Mouse (Mus musculus) forebrain, embryonic 14.5 days (tissue): ENCODE measurements around the gene Vps9d1. TPM values are rescaled to one million over a fixed set of nuclear protein-coding genes. Genes with fewer than 3 reads are reported as not detected.
"Not testable (repeated sequence)": the region's sequence is repeated elsewhere in the genome, so short reads cannot be mapped to it uniquely, and the experiment has no call there.

Experiments
- ATAC-seq: fragments of 200-750 bp; cut with Nextera tagmentation; 2 replicates; pipeline ENCODE4 v1.8.0; 2017; ENCODE audit warnings: mild to moderate bottlenecking, moderate library complexity
- DNase-seq: peaks from one replicate; pipeline ENCODE4 v3.0.0-alpha.2; 2015; ENCODE audit warnings: low spot score
- H3K27ac ChIP-seq: fragments of 300-500 bp; sonication (generic); 2 replicates; pipeline ENCODE4 v1.5.1; 2014; ENCODE audit warnings: low read depth, mild to moderate bottlenecking, control low read depth, low read length, moderate library complexity
- H3K27me3 ChIP-seq: fragments of 300-500 bp; sonication (generic); replicated peaks from 2 replicates; pipeline ENCODE4 v1.6.1; 2014; ENCODE audit warnings: low read length, control low read depth, mixed read lengths; ENCODE audit not compliant: control insufficient read depth, insufficient read depth
- H3K36me3 ChIP-seq: fragments of 300-500 bp; sonication (generic); 2 replicates; pipeline ENCODE4 v1.6.1; 2014; ENCODE audit warnings: low read length, control low read depth; ENCODE audit not compliant: control insufficient read depth, insufficient read depth
- H3K4me1 ChIP-seq: fragments of 300-500 bp; sonication (generic); 2 replicates; pipeline ENCODE4 v1.6.1; 2014; ENCODE audit warnings: antibody characterized with exemption, low read length, control low read depth; ENCODE audit not compliant: control insufficient read depth, insufficient read depth
- H3K4me2 ChIP-seq: fragments of 300-500 bp; sonication (generic); 2 replicates; pipeline ENCODE4 v1.6.1; 2014; ENCODE audit warnings: mild to moderate bottlenecking, control low read depth, low read length
- H3K4me3 ChIP-seq: fragments of 300-500 bp; sonication (generic); 2 replicates; pipeline ENCODE4 v1.5.1; 2014; ENCODE audit warnings: low read depth, low read length, control low read depth
- H3K9ac ChIP-seq: fragments of 300-500 bp; sonication (generic); 2 replicates; pipeline ENCODE4 v1.6.1; 2014; ENCODE audit warnings: mild to moderate bottlenecking, low read length, control low read depth, moderate library complexity
- H3K9me3 ChIP-seq: fragments of 300-500 bp; sonication (generic); replicated peaks from 2 replicates; pipeline ENCODE4 v1.6.1; 2016; ENCODE audit warnings: low read length, control low read depth, mixed read lengths; ENCODE audit not compliant: control insufficient read depth
- WGBS: fragments of 180-500 bp; shearing (Covaris S2); extraction: QIAGEN DNeasy Blood & Tissue Kit; methylation state at CpG from one replicate; pipeline ENCODE4 v1.1.7; 2014; 5-methylcytosine and 5-hydroxymethylcytosine counted together
- polyA plus RNA-seq: library from polyadenylated mRNA; unstranded; fragments of >200 nt; fragmentation: Nextera tagmentation; extraction: Ambion mirVana; gene quantifications from 2 replicates; pipeline ENCODE4 v1.2.1, GENCODE M21; 2014

The Vps9d1 gene
- polyA plus RNA-seq, 1 experiment from 2014 or later: 31.9 TPM

- Histone ChIP-seq H3K27me3 (no peaks in the 10 kb centered on the region), H3K9me3 (no peaks in the 10 kb centered on the region), H3K9ac (no peak overlapping the region), H3K27ac (no peak overlapping the region), H3K4me1 (no peaks in the 10 kb centered on the region), H3K36me3 (peaks cover 15% of the 10 kb centered on the region), H3K4me2 (no peak overlapping the region), H3K4me3 (no peak overlapping the region)
- no peak for ATAC-seq
- WGBS: 92% methylated on average over 7 of the region's 7 CpGs
- no peak for DNase-seq
These were observed 29.8 kb upstream of the Vps9d1 start for GRCm38 (mm10) chr8:123283991-123284390.

GRCm38 (mm10) chr8:123282994-123283393 is 28.8 kb upstream of the Vps9d1 start:
- not testable (repeated sequence) for H3K4me3 ChIP-seq, H3K4me2 ChIP-seq, H3K4me1 ChIP-seq, H3K27me3 ChIP-seq, H3K36me3 ChIP-seq, H3K9ac ChIP-seq, DNase-seq, ATAC-seq, H3K9me3 ChIP-seq, H3K27ac ChIP-seq
- WGBS: 91% methylated on average over 5 of the region's 6 CpGs

DNA sequence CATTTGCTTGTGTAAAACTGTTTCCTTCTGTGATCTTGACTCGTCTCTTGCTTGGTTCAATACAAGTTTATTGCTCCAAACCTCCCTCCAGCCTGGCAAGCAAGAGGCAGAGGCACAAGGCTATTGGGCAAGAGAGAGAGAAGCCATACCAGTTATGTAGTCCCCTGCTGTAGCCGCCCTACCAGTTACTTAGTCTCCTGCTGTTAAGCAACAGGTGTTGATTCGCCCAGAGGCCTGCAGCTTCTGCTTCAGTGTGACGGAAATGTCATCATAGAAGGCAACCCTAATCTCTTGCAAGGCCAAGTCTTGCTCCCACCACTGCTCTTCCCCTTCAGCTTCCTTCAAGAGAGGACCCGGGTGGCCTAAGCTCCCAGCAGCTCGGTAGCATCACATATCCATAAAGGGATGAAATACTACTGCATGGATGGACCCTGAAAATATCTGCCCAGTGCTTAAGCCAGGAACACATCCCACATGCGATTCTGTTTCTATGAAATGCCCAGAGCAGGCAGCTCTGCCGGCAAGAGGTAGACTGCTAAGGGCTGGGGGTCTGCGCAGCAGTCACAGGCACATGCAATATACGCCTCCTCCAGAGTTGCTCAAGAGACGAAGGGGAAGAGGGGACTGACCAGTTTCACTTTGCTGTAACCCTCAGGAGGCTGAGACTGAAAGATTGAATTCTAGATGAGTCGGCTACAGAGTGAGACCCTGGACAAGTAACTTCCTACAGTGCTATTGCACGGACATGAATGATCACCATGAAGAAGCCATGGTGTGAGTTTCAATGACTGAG is 26.4 kb upstream of the Vps9d1 start:
- peaks cover 3% of the 10 kb centered on the region; the same call in 1 of the 2 replicates for H3K36me3 ChIP-seq
- 92% methylated on average over 13 of the region's 13 CpGs for WGBS
- no peak for DNase-seq
- no peaks in the 10 kb centered on the region for H3K9me3 ChIP-seq
- H3K9ac ChIP-seq: no peak overlapping the region
- H3K4me3 ChIP-seq: no peak overlapping the region
- H3K27ac ChIP-seq: no peak overlapping the region
- no peaks in the 10 kb centered on the region for H3K27me3 ChIP-seq
- H3K4me2 ChIP-seq: no peak overlapping the region
- no peak for ATAC-seq
- no peaks in the 10 kb centered on the region for H3K4me1 ChIP-seq

DNA sequence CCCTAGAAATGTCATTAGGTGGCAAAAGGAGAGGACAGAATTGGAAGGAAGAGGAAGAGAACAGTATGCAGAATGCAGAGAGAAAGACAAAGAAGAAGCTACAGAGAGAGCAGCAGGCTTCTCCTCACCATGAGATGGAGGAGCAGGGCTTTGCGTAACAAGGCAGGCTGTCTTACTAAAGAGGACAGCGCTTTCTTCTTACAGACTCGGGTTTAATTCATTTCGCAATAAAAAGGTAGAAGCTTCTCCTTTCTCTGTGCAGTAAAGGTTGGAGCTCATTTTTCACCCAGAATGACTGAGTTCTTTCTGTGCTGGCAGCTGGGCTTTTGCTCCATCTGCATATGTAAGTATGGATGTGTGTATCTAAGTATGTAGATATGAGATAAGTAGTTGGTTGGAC is 25.7 kb upstream of the Vps9d1 start:
- Histone ChIP-seq H3K9ac (no peak overlapping the region), H3K36me3 (peaks cover 3% of the 10 kb centered on the region; the same call in 1 of the 2 replicates), H3K4me3 (no peak overlapping the region), H3K27ac (no peak overlapping the region), H3K4me1 (no peaks in the 10 kb centered on the region), H3K27me3 (no peaks in the 10 kb centered on the region), H3K4me2 (no peak overlapping the region), H3K9me3 (no peaks in the 10 kb centered on the region)
- ATAC-seq (no peak), DNase-seq (no peak)
- WGBS: 94% methylated on average over 4 of the region's 4 CpGs

- Histone ChIP-seq H3K27me3 (no peaks in the 10 kb centered on the region), H3K9ac (no peak overlapping the region), H3K4me1 (no peaks in the 10 kb centered on the region), H3K36me3 (peaks cover 3% of the 10 kb centered on the region; the same call in 1 of the 2 replicates), H3K27ac (no peak overlapping the region), H3K4me3 (no peak overlapping the region), H3K9me3 (no peaks in the 10 kb centered on the region), H3K4me2 (no peak overlapping the region)
- no peak for DNase-seq
- no peak for ATAC-seq
- 79% methylated on average over 7 of the region's 7 CpGs for WGBS
These were observed 24.3 kb upstream of the Vps9d1 start for GRCm38 (mm10) chr8:123278445-123278844.

- no peaks in the 10 kb centered on the region for H3K4me1 ChIP-seq
- WGBS: 96% methylated on average over 12 of the region's 12 CpGs
- ATAC-seq: no peak
These were observed 20.9 kb upstream of the Vps9d1 start for GRCm38 (mm10) chr8:123275096-123275495.

DNA sequence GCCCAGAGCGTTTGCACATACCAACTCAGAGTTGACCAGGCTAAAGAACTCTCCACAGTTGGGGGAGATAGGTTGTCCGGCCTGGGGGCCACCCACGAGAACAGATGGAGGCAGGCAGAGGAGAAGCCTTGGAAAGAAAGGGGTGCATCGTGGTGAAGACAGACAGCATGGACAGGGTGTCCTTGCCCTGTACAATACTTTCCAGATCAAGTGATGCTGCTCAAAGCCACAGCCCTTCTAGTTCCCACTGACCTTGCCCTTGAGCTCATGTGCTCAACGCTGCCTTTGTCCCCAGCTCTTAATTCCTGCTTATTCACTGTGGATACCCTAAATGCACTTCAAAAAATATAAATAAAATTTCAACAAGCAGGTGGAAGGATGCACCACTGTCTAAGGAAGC is 20.3 kb upstream of the Vps9d1 start:
- no peaks in the 10 kb centered on the region for H3K27me3 ChIP-seq
- H3K36me3 ChIP-seq: peaks cover 14% of the 10 kb centered on the region
- H3K9ac ChIP-seq: no peak overlapping the region
- ATAC-seq: no peak
- H3K27ac ChIP-seq: no peak overlapping the region
- H3K4me3 ChIP-seq: no peak overlapping the region
- 91% methylated on average over 5 of the region's 5 CpGs for WGBS
- no peaks in the 10 kb centered on the region for H3K9me3 ChIP-seq
- DNase-seq: no peak
- no peaks in the 10 kb centered on the region for H3K4me1 ChIP-seq
- H3K4me2 ChIP-seq: no peak overlapping the region

More at GRCm38 (mm10) chr8:123275096-123275495, 20.9 kb upstream of the Vps9d1 start:
- Histone ChIP-seq H3K4me2 (no peak overlapping the region), H3K27me3 (no peaks in the 10 kb centered on the region), H3K9me3 (no peaks in the 10 kb centered on the region), H3K4me3 (no peak overlapping the region), H3K36me3 (peaks cover 8% of the 10 kb centered on the region), H3K9ac (no peak overlapping the region), H3K27ac (no peak overlapping the region)
- no peak for DNase-seq

DNA sequence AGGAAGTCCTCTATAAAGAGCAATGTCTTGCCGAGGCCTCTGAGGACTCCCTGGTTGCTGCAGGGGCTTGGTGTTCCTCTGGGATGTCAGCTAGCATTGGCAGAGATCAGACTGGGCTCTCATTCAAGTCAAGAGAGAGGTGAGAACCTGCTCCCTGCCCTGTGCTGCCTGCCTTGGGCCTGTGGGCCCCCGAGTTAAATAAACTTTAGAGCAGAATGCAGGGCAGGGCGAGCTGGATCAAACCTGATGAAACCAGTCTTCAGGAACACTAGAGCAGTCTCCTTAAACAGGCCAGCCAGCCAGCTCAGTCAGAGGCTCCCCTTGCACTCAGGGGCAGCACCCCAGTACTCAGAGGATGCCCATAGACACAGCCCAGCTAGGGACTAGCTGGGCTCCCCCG is 17.8 kb upstream of the Vps9d1 start:
- Histone ChIP-seq H3K27ac (no peak overlapping the region), H3K36me3 (peaks cover 40% of the 10 kb centered on the region), H3K4me3 (no peak overlapping the region), H3K4me2 (no peak overlapping the region), H3K9me3 (no peaks in the 10 kb centered on the region), H3K4me1 (no peaks in the 10 kb centered on the region), H3K27me3 (no peaks in the 10 kb centered on the region), H3K9ac (no peak overlapping the region)
- DNase-seq (no peak), ATAC-seq (no peak)
- 86% methylated on average over 4 of the region's 4 CpGs for WGBS

DNA sequence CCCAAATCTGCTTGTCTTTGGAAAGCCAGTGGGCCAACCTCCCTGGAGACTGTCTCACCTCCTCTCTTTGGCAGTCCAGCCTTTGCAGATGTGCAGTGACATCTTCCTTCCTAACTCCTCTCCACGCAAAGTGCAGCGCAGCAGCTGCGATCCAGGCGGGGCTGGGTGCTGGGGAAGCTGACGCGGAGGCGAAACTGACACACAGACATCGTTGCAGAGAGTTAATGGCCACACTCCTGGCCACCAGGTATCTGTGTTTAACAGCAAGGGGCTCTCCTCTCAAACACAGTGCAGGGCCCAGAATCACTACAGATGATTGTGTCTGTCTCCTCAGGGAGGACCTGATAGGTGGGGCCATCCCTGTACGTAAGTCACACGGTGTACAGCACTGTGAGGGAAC is 17.0 kb upstream of the Vps9d1 start:
- ATAC-seq (no peak), DNase-seq (no peak)
- Histone ChIP-seq H3K9ac (no peak overlapping the region), H3K4me3 (no peak overlapping the region), H3K4me1 (no peaks in the 10 kb centered on the region), H3K27ac (no peak overlapping the region), H3K36me3 (peaks cover 47% of the 10 kb centered on the region), H3K9me3 (no peaks in the 10 kb centered on the region), H3K4me2 (no peak overlapping the region), H3K27me3 (no peaks in the 10 kb centered on the region)
- WGBS: 90% methylated on average over 10 of the region's 10 CpGs
